Mouse (Mus musculus): ENCODE results near the gene Slc16a2.

The Slc16a2 gene

GRCm38 (mm10) chrX:103821832-103822196 lies at the start of gene Slc16a2:
Gene Slc16a2 (minus strand): TSS chrX:103821983.
- DNase-seq (ENCODE audit: inconsistent age in 2 of 2, low spot score in 1 of 2), result peak; percentile 73 to 84

GRCm38 (mm10) chrX:103863502-103863901 lies 41.7 kb upstream of the Slc16a2 start:
- no peak for DNase-seq (ENCODE audit: inconsistent age in 2 of 2, low spot score in 1 of 2)

- no peak for DNase-seq (ENCODE audit: inconsistent age in 2 of 2, low spot score in 1 of 2)
Observed at GRCm38 (mm10) chrX:103862877-103863276, 41.1 kb upstream of the Slc16a2 start.

- DNase-seq (ENCODE audit: inconsistent age in 2 of 2, low spot score in 1 of 2), result peak in 1 of 2 experiments; percentile 64
Observed at GRCm38 (mm10) chrX:103845266-103845665, 23.5 kb upstream of the Slc16a2 start.

- no peak for DNase-seq (ENCODE audit: inconsistent age in 2 of 2, low spot score in 1 of 2)
Observed at GRCm38 (mm10) chrX:103828836-103829235, 7.1 kb upstream of the Slc16a2 start.

GRCm38 (mm10) chrX:103822271-103822811 lies 558 bp upstream of the Slc16a2 start:
- peak; percentile 56 to 65 for DNase-seq (ENCODE audit: inconsistent age in 2 of 2, low spot score in 1 of 2)

GRCm38 (mm10) chrX:103821195-103821831 lies 470 bp downstream of the Slc16a2 start:
- DNase-seq (ENCODE audit: inconsistent age in 2 of 2, low spot score in 1 of 2), result peak in 1 of 2 experiments; percentile 16

GRCm38 (mm10) chrX:103820307-103821194 lies 1.2 kb downstream of the Slc16a2 start:
- DNase-seq (ENCODE audit: inconsistent age in 2 of 2, low spot score in 1 of 2), result peak; percentile 28 to 64

GRCm38 (mm10) chrX:103819253-103819652 lies 2.5 kb downstream of the Slc16a2 start:
- DNase-seq (ENCODE audit: inconsistent age in 2 of 2, low spot score in 1 of 2), result no peak

- DNase-seq (ENCODE audit: inconsistent age in 2 of 2, low spot score in 1 of 2), result no peak
Observed at GRCm38 (mm10) chrX:103812690-103813089, 9.1 kb downstream of the Slc16a2 start.

GRCm38 (mm10) chrX:103810483-103810882 lies 11.3 kb downstream of the Slc16a2 start:
- no peak for DNase-seq (ENCODE audit: inconsistent age in 2 of 2, low spot score in 1 of 2)

- no peak for DNase-seq (ENCODE audit: inconsistent age in 2 of 2, low spot score in 1 of 2)
Observed at GRCm38 (mm10) chrX:103806373-103806772, 15.4 kb downstream of the Slc16a2 start.

GRCm38 (mm10) chrX:103796961-103797360 lies 24.8 kb downstream of the Slc16a2 start:
- peak; percentile 43 to 52 for DNase-seq (ENCODE audit: inconsistent age in 2 of 2, low spot score in 1 of 2)

- DNase-seq (ENCODE audit: inconsistent age in 2 of 2, low spot score in 1 of 2), result no peak
Observed at GRCm38 (mm10) chrX:103795506-103795905, 26.3 kb downstream of the Slc16a2 start.

GRCm38 (mm10) chrX:103791329-103791728 lies 30.5 kb downstream of the Slc16a2 start:
- no peak for DNase-seq (ENCODE audit: inconsistent age in 2 of 2, low spot score in 1 of 2)

- peak; percentile 65 to 75 for DNase-seq (ENCODE audit: inconsistent age in 2 of 2, low spot score in 1 of 2)
Observed at GRCm38 (mm10) chrX:103785681-103786080, 36.1 kb downstream of the Slc16a2 start.

GRCm38 (mm10) chrX:103776412-103776811 lies 45.4 kb downstream of the Slc16a2 start:
- no peak for DNase-seq (ENCODE audit: inconsistent age in 2 of 2, low spot score in 1 of 2)

- no peak for DNase-seq (ENCODE audit: inconsistent age in 2 of 2, low spot score in 1 of 2)
Observed at GRCm38 (mm10) chrX:103746197-103746596, 75.6 kb downstream of the Slc16a2 start.

GRCm38 (mm10) chrX:103744171-103745039 lies 77.4 kb downstream of the Slc16a2 start:
- DNase-seq (ENCODE audit: inconsistent age in 2 of 2, low spot score in 1 of 2), result no peak

GRCm38 (mm10) chrX:103742057-103742315 lies 79.8 kb downstream of the Slc16a2 start:
- DNase-seq (ENCODE audit: inconsistent age in 2 of 2, low spot score in 1 of 2), result no peak
